Mouse (Mus musculus) heart, embryonic 14.5 days (tissue): ENCODE data around the gene Mnx1. TPM values are rescaled to one million over a fixed set of nuclear protein-coding genes. Genes with fewer than 3 reads are reported as not detected.
A peak's percentile ranks its signal among the peaks of the same experiment; 100 is the strongest.

Source experiments
- ATAC-seq: fragments of 200-750 bp; cut with Nextera tagmentation; 2 replicates; pipeline ENCODE4 v1.8.0; 2017; ENCODE audit warnings: low read depth, moderate TSS enrichment; ENCODE audit not compliant: insufficient number of reproducible peaks, insufficient read depth, low FRiP score
- H3K27ac ChIP-seq, 2 experiments: fragments of 200-500 bp in 1 of 2; fragments of 300-500 bp in 1 of 2; sonication (generic) in 1 of 2; replicated peaks in 1 of 2; 2 replicates each; pipeline ENCODE4 v1.5.1; 2012 to 2014; ENCODE audit warnings: low read depth in 2 of 2, low read length in 2 of 2, control low read depth in 1 of 2, mild to moderate bottlenecking in 1 of 2, mixed read lengths in 1 of 2; ENCODE audit not compliant: control insufficient read depth in 1 of 2, insufficient read depth in 1 of 2
- H3K27me3 ChIP-seq: fragments of 300-500 bp; sonication (generic); 2 replicates; pipeline ENCODE4 v1.6.1; 2014; ENCODE audit warnings: mild to moderate bottlenecking, low read length, control low read depth; ENCODE audit not compliant: control insufficient read depth, insufficient read depth
- H3K36me3 ChIP-seq: fragments of 300-500 bp; sonication (generic); 2 replicates; pipeline ENCODE4 v1.6.1; 2014; ENCODE audit warnings: mild to moderate bottlenecking, control low read depth, low read length, mixed read lengths; ENCODE audit not compliant: control insufficient read depth, insufficient read depth
- H3K4me1 ChIP-seq, 2 experiments: fragments of 200-500 bp in 1 of 2; fragments of 300-500 bp in 1 of 2; sonication (generic) in 1 of 2; 2 replicates each; pipeline ENCODE4 v1.6.1; 2012 to 2014; ENCODE audit warnings: low read length in 2 of 2, control low read depth in 1 of 2, mixed read lengths in 1 of 2; ENCODE audit not compliant: control insufficient read depth in 2 of 2, insufficient read depth in 2 of 2
- H3K4me2 ChIP-seq: fragments of 300-500 bp; sonication (generic); 2 replicates; pipeline ENCODE4 v1.6.1; 2014; ENCODE audit warnings: mild to moderate bottlenecking, low read length
- H3K4me3 ChIP-seq, 2 experiments: fragments of 200-500 bp in 1 of 2; fragments of 300-500 bp in 1 of 2; sonication (generic) in 1 of 2; 2 replicates each; pipeline ENCODE4 v1.5.1; 2012 to 2014; ENCODE audit warnings: low read length in 2 of 2, mild to moderate bottlenecking in 2 of 2, control low read depth in 1 of 2, low read depth in 1 of 2, moderate library complexity in 1 of 2; ENCODE audit not compliant: control insufficient read depth in 1 of 2, insufficient read depth in 1 of 2
- H3K9ac ChIP-seq: fragments of 300-500 bp; sonication (generic); 2 replicates; pipeline ENCODE4 v1.6.1; 2014; ENCODE audit warnings: mild to moderate bottlenecking, low read length
- H3K9me3 ChIP-seq: fragments of 300-500 bp; sonication (generic); 2 replicates; pipeline ENCODE4 v1.6.1; 2016; ENCODE audit warnings: low read length, control low read depth; ENCODE audit not compliant: control insufficient read depth
- WGBS: fragments of 180-500 bp; shearing (Covaris S2); extraction: QIAGEN DNeasy Blood & Tissue Kit; methylation state at CpG from one replicate; pipeline ENCODE4 v1.1.7; 2014; 5-methylcytosine and 5-hydroxymethylcytosine counted together
- polyA plus RNA-seq: library from polyadenylated mRNA; unstranded; fragments of >200 nt; fragmentation: Nextera tagmentation; extraction: Ambion mirVana; gene quantifications from 2 replicates; pipeline ENCODE4 v1.2.1, GENCODE M21; 2014

The Mnx1 gene
- not detected in 2 replicates for polyA plus RNA-seq

DNA sequence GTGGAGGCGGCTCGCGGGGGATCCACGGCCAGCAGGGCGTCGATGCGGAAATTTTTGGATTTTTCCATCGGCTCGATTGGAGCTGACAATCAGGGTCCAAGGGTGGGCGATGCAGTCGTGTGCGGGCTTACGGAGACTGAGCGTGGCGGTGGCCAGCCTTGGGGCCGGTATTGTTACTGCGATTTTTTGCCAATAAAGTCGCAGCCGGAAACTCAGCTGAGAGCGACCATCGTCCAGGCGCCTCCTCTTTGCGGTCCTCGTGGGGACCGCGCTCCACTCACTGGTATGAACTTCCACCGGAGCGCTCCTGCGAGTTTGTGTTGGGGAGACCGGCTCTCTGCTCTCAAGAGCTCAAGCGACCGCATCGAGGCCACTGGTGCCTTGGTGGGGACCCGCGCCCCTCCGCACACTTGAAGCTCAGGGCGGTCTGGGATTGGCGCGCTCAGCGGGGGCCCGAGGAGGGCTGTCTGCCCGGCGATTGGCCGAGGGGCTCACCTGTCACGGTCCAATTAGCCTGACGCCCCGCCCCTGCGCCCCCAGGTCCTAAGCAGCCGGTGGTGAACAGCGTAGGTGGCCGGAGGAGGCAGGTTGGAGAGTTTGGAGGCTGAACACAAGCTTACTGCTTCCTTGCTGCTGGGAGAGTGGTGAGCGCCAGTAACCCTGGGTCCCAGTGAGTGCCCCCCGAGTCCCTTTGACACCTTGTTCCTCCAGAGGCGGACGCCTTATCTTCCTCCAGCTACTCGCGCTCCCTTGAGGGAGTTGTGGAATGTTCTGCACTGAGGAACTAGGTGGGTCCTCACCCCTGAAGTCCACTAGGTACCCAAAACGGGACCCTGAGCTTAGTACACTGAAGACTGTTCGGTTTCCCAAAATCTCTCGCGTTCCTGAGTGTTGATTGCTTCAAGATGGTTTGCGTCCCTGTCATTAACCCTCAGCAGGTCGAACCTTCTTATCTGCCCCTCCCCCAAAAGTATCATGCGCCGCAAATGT, at the start of gene Mnx1:
Gene Mnx1, minus strand, starts transcription at position 263 of the 990 bp plus-strand sequence.
- no peak for ATAC-seq
- Histone ChIP-seq H3K9ac (peak within 1 kb of the TSS; percentile 27; the same call in 1 of the 2 replicates), H3K36me3 (no peaks in the 10 kb centered on the region), H3K4me3 (peak within 1 kb of the TSS; percentile 38 to 44), H3K4me1 (peaks cover 7 to 20% of the 10 kb centered on the region in 2 experiments; a peak in 3 of 4 replicates), H3K9me3 (no peaks in the 10 kb centered on the region), H3K27ac (no peak within 1 kb of the TSS), H3K27me3 (peaks cover 100% of the 10 kb centered on the region), H3K4me2 (peak within 1 kb of the TSS; percentile 82)
- WGBS, result under 1% methylated on average over 65 of the region's 65 CpGs

DNA sequence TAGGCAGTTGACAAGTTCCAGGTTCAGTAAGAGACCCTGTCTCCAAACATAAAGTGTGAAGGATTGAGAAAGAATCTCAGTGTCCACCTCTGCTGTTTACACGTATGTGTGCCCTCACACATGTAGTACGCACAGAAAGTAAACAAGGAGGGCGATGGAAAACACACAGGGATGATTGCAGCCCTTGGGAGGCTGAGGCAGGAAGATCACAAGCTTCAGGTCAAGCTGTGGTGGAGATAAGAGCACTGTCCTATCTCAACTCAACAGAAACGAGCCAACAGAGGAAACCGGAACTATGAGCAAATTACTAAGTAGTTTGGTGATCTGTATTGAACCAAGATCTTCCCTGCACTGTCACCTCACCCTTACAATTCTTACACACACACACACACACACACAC, 38.2 kb upstream of the Mnx1 start:
- Histone ChIP-seq H3K27me3 (no peaks in the 10 kb centered on the region), H3K4me3 (no peak overlapping the region), H3K36me3 (no peaks in the 10 kb centered on the region), H3K27ac (no peak overlapping the region), H3K9me3 (no peaks in the 10 kb centered on the region), H3K9ac (no peak overlapping the region), H3K4me1 (no peaks in the 10 kb centered on the region), H3K4me2 (no peak overlapping the region)
- WGBS, result 57% methylated on average over 5 of the region's 5 CpGs
- no peak for ATAC-seq

DNA sequence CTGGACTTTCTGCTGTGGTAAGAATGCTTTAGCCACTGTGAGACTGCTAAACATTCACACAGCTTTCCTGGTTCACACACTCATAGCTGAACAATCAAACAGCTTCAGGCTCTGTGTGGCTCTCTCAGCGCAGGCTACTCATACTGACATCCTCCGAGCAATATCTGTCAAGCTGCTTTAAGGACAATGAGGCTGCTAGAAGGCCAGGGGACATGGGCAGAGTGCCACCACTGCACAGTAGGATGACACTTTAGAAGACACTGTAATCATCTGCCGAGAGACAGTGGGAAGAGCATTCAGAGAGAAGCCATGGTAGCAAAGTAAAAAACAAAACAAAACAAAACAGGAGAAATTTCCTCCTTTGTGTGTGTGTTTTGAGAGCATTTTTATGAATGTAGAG, 37.6 kb upstream of the Mnx1 start:
- ATAC-seq, result no peak
- H3K9ac ChIP-seq, result no peak overlapping the region
- no peak overlapping the region for H3K4me2 ChIP-seq
- no peaks in the 10 kb centered on the region for H3K9me3 ChIP-seq
- H3K27ac ChIP-seq, result no peak overlapping the region
- no peaks in the 10 kb centered on the region for H3K27me3 ChIP-seq
- no peak overlapping the region for H3K4me3 ChIP-seq
- no peaks in the 10 kb centered on the region for H3K36me3 ChIP-seq
- H3K4me1 ChIP-seq, result no peaks in the 10 kb centered on the region
- 65% methylated on average over 3 of the region's 3 CpGs for WGBS

DNA sequence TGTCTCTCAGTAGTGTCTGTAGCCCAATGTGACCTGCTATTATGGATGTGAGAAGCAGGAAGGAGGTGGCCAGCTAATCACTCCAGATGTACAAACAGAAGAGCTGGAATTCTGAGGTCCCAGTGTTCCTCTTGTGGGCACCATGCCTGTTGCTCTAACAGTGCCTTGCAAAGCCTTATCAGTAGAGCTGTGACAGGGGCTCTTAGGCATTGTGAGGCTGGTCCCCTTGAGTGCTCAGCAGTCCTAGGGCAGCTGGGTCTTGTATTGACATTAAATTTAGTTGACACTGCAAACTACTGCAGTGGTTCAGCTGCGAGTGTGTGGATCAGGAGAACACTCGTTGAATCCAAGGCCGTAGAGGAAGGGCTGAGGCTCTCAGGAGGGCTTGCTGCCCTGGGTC, 28.7 kb upstream of the Mnx1 start:
- H3K4me1 ChIP-seq, result peaks cover 5 to 9% of the 10 kb centered on the region in 2 experiments; a peak in 3 of 4 replicates
- no peak overlapping the region for H3K4me2 ChIP-seq
- peak; percentile 43; the same call in 1 of the 2 replicates for ATAC-seq
- no peak overlapping the region for H3K4me3 ChIP-seq
- WGBS, result 23% methylated on average over 3 of the region's 3 CpGs
- H3K36me3 ChIP-seq, result no peaks in the 10 kb centered on the region
- H3K27ac ChIP-seq, result 0 out of 4 replicates have a peak overlapping the region, but pooled peaks of 1 of the 2 experiments have one; percentile 28
- H3K27me3 ChIP-seq, result no peaks in the 10 kb centered on the region
- H3K9ac ChIP-seq, result no peak overlapping the region
- H3K9me3 ChIP-seq, result 0 out of 2 replicates have a peak, but pooled peaks cover 3% of the 10 kb centered on the region

DNA sequence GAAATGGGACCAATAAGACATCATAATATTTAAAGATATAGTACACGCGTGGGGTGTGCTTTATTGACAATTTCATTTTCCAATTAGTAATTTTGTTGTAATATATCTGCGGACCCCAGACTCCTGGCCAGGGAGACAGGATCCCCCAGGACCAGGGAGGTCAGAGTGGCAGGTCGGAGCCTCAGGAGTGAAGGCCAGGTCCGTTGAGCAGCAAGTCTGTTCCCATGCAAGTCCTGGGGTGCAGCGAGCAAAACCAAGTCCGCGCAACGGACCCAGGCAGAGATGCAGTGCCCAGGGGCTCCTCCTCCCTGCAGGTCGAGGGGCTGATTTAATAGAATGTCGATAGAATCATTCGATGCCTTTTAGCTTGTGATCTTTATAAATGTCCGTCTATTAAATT, 9.1 kb upstream of the Mnx1 start:
- Histone ChIP-seq H3K4me3 (no peak overlapping the region), H3K4me2 (no peak overlapping the region), H3K9me3 (no peaks in the 10 kb centered on the region), H3K36me3 (no peaks in the 10 kb centered on the region), H3K27ac (no peak overlapping the region), H3K27me3 (peaks cover 88% of the 10 kb centered on the region), H3K4me1 (no peaks in the 10 kb centered on the region; a peak in 1 of 4 replicates), H3K9ac (no peak overlapping the region)
- 27% methylated on average over 13 of the region's 13 CpGs for WGBS
- ATAC-seq, result no peak

DNA sequence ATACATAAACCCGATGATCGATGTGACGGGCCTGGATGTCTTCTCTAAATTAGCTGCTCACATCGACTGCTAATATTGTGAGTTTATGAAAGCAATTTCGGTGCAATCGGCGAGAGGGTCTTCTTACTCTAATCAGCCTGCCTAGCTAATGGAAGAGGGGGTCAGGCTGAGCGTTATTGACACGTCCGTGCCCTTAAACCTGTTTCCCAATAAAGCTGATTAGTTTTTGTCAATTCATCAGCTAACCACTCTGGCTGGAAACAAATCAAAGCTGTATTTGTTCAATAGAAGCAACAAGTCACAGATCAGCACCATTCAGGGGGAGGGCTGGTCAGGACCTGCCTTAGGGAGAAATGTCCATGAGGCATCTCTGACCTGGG, 7.7 kb upstream of the Mnx1 start:
- WGBS, result 9% methylated on average over 10 of the region's 10 CpGs
- Histone ChIP-seq H3K4me3 (no peak overlapping the region), H3K4me2 (no peak overlapping the region)

DNA sequence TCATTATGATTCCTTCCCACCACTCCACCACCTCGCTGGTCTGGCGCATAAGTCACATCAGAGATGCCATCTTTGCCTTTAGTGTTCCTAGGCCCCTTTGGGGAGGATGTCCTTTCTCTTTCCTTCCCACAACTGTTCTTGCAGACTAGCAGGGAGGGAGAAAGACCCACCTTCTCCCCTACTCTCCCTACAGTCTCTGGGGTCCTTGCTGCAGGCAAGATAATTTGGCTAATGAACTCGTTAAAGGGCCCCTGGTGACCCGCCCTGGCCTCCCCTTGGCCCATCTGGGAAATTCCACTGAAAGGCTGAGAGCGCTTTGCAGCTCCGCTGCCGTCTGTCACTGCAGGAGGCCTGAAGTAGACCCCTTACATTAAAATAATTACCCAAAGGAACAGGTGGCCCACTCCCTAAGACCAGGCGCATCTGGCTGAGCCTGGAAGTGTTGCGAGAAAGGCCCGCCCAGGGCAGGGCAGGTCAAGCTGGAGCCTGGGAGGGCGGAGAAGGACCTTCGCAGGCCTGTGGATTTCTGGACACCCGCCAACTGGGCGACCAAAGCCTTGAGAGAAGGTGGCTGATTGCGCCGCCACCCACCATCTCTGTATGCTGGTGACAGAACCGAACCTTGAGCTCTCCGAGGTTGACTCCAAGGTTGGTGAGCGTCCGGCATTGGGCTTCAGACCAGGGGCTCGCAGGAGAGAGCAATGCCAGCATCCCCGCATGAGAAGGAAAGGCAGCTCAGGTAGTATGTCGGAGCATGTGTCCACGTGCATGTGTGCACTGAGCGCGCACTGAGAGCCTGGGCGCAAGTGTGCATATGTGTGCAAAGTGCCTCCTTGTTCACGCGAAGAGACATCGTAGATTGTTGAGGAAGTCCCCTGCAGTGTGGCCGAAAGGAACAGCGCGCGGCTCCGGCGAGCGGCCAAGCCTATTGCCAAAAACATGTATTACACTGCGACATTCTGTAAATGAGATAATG, 7.0 kb upstream of the Mnx1 start:
- peak overlapping the region; percentile 22 for H3K4me2 ChIP-seq
- 2% methylated on average over 38 of the region's 38 CpGs for WGBS
- H3K27me3 ChIP-seq, result peaks cover 94% of the 10 kb centered on the region
- no peaks in the 10 kb centered on the region; a peak in 1 of 4 replicates for H3K4me1 ChIP-seq
- H3K36me3 ChIP-seq, result no peaks in the 10 kb centered on the region
- no peak overlapping the region for H3K27ac ChIP-seq
- peak overlapping the region in 1 of 2 experiments; percentile 9; a peak in 1 of 4 replicates for H3K4me3 ChIP-seq
- H3K9me3 ChIP-seq, result no peaks in the 10 kb centered on the region
- H3K9ac ChIP-seq, result no peak overlapping the region
- no peak for ATAC-seq

More for the DNA sequence above, 7.7 kb upstream of the Mnx1 start:
- ATAC-seq, result no peak
- Histone ChIP-seq H3K9me3 (no peaks in the 10 kb centered on the region), H3K27ac (no peak overlapping the region), H3K36me3 (no peaks in the 10 kb centered on the region), H3K9ac (no peak overlapping the region), H3K27me3 (peaks cover 92% of the 10 kb centered on the region), H3K4me1 (no peaks in the 10 kb centered on the region; a peak in 1 of 4 replicates)
